Mouse (Mus musculus): ENCODE results near the gene Lca5.

The Lca5 gene

DNA sequence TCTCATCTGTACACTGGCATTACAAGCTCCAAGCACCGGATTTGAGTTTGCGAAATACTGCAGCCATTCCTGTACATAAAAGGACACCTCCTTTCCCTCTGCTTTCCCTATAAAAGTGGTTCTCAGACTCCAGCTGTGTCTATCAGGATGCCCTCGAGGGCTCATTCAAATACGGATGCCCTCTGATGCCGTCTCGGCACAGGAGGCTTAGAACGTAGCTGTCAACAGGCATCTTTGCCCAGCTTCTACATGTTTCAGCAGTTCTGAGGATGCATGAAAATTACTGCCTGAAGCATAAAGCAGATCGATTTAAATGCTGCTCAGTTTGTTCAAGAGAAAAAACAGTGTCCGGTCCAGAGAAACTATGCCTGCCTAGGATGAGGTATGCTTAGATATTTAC, 51.4 kb downstream of the Lca5 start:
- in situ Hi-C loops (cut with MboI, MseI) = no loop called here

- in situ Hi-C loops (cut with MboI, MseI) = no loop called here
Measured at GRCm38 (mm10) chr9:83386264-83386855, 54.6 kb downstream of the Lca5 start.

DNA sequence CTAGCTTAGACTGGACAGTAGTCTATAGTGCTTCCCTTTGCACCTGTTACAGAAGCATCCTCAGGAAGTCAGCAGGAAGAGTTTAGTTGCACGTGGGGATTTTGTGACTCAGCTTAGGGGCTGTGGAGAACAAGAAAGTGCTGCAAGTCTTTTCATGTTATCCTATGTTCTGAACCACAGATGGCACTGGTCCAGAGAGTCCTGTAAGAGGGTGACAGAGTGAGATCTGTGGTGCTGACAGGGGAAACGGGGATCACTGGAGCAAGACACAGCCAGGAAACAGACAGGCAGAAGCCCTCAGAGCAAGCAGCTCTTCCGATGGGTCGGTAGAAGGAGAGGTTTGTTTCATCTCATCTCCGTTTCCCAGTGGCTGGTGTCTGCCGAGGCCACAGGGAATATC, 55.6 kb downstream of the Lca5 start:
- in situ Hi-C loops (cut with MboI, MseI) = no loop called here

DNA sequence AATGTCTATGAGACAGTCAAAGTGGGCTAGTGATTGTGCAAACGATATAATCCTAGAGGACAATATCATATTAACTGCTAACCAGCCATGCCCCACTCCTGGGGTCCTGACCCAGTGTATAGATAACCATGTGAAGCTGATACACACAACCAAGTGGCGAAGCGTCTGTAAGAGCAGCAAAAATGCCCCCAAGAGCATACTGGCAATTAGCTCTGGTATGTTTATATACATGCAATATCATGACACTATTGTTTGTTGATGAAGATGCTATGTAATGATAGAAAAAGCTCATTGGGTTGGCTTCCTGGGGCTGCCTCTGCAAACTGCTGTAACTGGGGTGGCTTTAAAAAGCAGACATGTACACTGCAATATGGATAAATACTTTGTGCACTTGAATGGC, 57.7 kb downstream of the Lca5 start:
- in situ Hi-C loops (cut with MboI, MseI) = loop anchor here (5.0 kb wide), 2 partner anchors 224 to 229 kb away; no protein-coding TSS in a partner anchor

DNA sequence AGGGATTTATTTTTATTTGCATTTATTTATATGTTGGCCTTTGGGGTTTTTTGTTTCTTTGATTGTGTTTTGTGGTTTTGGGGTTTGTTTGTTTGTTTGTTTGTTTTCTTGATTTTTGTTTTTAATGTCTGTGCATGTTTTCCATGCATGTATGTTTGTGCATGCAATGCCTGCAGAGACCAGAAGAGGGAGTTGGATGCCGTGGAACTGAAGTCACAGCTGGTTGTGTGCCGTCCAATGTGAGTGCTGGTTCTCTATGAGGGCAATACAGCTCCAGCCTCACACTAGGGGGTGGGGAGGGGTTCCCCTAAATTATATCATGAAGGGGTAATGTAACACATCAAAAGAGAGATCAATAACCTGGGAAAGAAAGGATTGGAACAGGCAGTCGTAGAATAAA, 58.2 kb downstream of the Lca5 start:
- in situ Hi-C loops (cut with MboI, MseI) = loop anchor here (5.0 kb wide), 2 partner anchors 225 to 230 kb away; no protein-coding TSS in a partner anchor

GRCm38 (mm10) chr9:83381317-83381716, 59.6 kb downstream of the Lca5 start:
- in situ Hi-C loops (cut with MboI, MseI) = loop anchor here (5.0 kb wide), 2 partner anchors 226 to 231 kb away; no protein-coding TSS in a partner anchor

DNA sequence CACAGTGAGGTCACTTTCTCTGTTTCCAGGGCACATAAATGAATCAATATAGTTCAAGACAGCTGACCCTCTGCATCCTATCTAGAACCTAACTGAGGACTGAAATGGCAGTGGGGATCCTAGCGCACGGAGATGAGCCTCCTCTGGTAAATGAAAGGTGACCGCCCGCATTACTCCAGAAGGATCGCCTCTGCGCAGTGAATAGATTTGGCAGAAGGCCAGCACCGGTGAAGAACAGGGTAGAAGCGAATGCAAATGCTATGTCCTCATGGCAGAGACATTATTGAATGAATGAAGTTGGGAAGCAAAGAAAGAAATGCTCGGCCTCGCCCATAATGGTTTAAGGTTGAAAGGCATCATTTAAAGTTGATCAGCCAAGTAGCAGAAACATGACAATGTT, 61.3 kb downstream of the Lca5 start:
- in situ Hi-C loops (cut with MboI, MseI) = loop anchor here (5.0 kb wide), 2 partner anchors 228 to 233 kb away; no protein-coding TSS in a partner anchor

DNA sequence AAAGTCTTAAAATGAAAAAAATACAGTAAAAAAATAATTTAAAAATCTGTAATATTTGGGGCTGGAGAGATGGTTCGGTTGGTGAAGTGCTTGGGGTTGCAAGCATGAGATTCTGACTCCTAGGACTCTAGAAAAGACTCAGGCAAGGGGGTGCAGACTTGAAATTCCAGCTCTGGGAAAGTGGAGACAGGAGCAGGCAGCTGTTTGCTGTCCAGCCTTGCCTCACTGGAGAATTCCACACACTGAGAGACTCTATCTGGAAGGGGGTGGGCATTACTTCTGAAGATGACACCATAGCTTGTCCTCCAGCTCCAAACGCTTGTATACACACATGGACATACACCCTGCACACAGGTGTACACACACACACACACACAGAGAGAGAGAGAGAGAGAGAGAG, 63.8 kb downstream of the Lca5 start:
- in situ Hi-C loops (cut with MboI, MseI) = no loop called here

- in situ Hi-C loops (cut with MboI, MseI) = no loop called here
Measured at GRCm38 (mm10) chr9:83375522-83376176, 65.3 kb downstream of the Lca5 start.

DNA sequence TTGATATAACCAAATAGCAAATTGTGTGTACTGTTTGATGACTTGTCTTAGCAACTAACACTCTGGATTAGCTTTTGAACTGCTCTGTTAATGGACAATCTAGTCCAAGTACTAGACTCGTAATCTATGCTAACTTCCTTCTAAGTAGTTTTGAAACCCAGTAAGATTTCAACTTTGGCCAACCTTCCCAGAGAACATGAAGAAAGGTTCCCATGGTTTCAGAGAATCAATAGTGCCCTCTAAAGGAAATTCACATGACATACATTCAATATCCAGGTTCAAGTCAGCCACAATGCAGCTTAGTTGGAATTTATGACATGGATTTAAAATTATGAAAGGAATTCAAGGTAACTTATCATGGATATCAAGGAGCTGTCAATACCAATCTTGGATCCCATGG, 70.0 kb downstream of the Lca5 start:
- in situ Hi-C loops (cut with MboI, MseI) = no loop called here

GRCm38 (mm10) chr9:83368234-83368633, 72.7 kb downstream of the Lca5 start:
- in situ Hi-C loops (cut with MboI, MseI) = no loop called here

DNA sequence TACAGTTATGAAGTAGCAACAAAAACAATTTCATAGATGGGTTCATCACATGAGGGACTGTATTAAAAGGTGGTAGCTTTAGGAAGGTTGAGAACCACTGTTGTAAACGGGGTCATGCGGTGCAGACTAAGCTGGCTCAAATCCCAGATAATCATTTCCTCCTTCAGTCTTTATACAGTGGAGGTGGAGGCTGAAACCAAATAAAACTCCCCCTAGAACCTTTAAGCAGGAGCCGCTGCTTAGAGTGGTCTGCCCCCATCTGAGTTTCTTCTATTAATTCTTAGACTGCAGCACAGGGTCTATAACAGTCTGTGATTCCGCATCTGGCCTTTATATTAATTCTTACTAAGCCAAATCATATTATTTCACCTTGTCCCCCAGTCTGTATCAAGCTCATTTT, 85.1 kb downstream of the Lca5 start:
- in situ Hi-C loops (cut with MboI, MseI) = no loop called here

GRCm38 (mm10) chr9:83353316-83353715, 87.6 kb downstream of the Lca5 start:
- in situ Hi-C loops (cut with MboI, MseI) = no loop called here

DNA sequence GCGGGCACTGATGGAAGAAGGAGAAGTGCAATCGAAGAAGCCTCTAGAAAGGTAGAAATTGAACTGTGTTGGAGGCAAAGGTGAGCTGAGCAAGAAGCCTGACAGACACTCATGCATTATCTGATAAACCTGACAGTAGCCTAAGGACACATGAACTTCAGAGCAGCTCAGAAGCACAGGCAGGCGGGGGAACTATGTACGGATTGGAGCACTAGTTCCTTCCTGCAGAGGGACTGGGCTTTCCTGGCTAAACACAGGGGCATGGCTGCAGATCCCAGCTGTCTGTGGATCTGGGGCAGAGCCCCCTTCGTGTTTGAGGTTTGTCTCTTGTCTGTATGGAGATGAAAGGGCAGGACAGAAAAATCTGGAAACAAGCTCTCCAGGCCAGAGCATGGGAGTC, 89.8 kb downstream of the Lca5 start:
- in situ Hi-C loops (cut with MboI, MseI) = no loop called here

DNA sequence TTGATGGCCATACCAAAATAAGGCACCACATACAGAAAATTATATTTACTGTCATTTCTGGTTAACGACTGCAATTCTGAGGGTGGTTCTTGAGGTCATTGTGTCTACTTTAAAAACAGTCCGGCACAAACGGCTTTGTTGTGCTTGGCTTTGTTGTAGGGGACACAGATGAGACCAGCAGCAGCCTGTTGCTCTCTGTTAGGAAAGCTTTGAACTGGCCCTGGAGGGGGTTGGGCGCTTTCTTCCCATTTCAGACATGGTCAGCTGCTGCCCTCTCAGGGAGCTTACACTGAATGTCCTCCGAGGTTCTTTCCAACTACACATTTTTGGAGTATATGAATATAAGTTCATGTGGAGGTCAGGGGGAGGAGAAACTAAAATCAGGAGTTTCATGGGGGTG, 90.3 kb downstream of the Lca5 start:
- in situ Hi-C loops (cut with MboI, MseI) = no loop called here

DNA sequence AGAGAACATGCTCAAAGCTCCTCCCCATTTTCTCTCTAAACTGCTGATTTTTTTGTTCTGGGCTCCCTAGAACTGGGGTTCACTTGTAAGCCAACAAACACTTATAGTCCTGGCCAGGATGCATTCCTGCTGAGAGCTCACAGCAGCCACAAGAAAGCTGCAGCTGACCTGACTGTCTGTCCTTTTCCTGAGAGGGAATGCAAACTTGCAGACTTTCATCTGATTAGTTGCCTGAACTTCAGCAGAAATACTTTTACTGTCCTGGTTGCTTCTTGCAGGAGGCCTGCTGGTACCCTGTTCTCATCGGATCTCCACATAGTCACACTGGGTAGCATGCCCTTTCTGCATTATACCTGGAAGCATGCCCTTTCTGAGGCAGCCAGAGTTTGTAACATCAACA, 91.0 kb downstream of the Lca5 start:
- in situ Hi-C loops (cut with MboI, MseI) = no loop called here

DNA sequence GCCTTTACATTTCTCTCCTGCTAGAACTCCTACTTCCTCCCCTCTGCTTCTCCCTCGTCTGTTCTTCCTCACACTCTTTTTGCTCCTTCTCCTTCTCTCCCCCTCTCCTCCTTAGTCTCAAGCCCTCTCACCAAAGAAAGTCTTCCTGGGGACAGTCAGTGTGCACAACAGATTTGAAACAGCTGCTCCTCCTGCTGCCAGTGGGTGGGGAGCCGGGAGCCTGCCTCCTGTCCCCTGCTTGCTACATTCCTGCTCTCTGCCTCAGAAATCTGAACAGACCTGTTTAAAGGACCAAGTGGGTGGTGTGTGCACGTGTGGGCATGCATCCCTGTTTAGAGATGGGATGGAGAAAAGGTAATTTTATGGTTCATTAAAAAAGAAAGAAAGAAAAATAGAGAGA, 91.4 kb downstream of the Lca5 start:
- in situ Hi-C loops (cut with MboI, MseI) = no loop called here

DNA sequence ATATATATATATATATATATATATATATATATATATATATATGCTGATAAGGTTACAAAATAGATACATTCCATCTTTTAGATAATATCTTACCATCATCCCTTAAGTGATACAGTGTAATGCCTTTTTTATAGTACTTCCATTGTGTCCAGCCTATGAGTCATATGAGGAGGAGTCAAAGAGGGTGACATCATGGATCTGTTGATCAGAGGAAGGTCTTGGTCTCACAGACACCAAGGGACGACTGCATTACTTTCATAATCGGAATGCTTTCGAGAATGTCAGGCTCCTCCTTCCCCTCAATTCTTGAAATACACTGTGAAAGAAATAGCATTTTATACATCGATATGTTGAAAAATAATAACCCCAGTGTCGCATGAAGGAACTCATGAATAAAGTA, 93.4 kb downstream of the Lca5 start:
- in situ Hi-C loops (cut with MboI, MseI) = no loop called here

- in situ Hi-C loops (cut with MboI, MseI) = no loop called here
Measured at GRCm38 (mm10) chr9:83342491-83343370, 98.2 kb downstream of the Lca5 start.

Data from T-helper 17 cell (primary cell).